Mouse (Mus musculus) heart, adult 9 months (tissue): ENCODE data around the gene Nfib.
A peak's percentile ranks its signal among the peaks of the same experiment; 100 is the strongest.

Source experiments
- DNase-seq, 2 experiments: peaks; one replicate each; pipeline ENCODE4 v3.0.0; 2022; ENCODE audit warnings: low spot score in 2 of 2

The Nfib gene

GRCm38 (mm10) chr4:82516211-82516795 lies 189.2 kb downstream of the Nfib start:
- no peak for DNase-seq

GRCm38 (mm10) chr4:82514921-82515320 lies 190.6 kb downstream of the Nfib start:
- no peak for DNase-seq

DNA sequence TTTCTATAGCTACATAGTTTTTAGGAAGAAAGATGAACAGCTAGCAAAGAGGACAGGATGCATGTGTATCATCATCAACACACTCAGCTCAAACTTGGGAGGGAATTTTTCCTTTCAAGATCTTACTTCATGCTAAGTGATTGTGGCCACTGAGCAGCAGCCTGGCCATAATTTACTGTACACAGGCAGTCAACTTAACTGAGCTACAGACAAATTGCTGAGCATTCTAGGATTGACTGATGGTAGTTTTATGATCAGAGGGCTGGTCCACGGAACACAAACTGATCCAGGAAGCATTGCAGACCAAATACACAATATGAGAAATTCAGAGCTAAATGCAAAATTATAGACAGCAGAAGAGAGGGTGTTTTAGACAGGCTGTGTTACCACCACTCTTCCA lies 191.2 kb downstream of the Nfib start:
- no peak for DNase-seq

- no peak for DNase-seq
Observed at GRCm38 (mm10) chr4:82513426-82513750, 192.2 kb downstream of the Nfib start.

- peak; percentile 97 to 98 for DNase-seq
Observed at GRCm38 (mm10) chr4:82512743-82513425, 192.7 kb downstream of the Nfib start.

DNA sequence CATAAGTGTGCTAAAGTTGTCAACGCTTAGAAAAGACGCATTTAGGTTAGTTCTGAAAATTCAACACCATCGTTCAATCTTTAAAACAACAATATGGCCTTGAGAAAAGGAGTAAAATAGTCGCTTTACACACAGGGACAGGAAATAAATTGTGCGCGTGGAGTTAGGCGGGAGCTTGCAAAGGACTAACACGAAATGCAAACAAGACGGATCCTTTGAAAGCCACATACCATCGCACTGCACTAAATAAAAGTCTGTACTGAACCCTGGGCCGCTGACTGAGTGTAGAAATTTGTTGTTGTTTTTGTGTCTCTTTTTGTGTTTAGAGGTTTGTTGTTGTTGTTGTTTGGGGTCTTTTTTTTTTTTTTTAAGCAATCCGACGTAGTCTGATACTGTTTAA lies 193.2 kb downstream of the Nfib start:
- DNase-seq: no peak

DNA sequence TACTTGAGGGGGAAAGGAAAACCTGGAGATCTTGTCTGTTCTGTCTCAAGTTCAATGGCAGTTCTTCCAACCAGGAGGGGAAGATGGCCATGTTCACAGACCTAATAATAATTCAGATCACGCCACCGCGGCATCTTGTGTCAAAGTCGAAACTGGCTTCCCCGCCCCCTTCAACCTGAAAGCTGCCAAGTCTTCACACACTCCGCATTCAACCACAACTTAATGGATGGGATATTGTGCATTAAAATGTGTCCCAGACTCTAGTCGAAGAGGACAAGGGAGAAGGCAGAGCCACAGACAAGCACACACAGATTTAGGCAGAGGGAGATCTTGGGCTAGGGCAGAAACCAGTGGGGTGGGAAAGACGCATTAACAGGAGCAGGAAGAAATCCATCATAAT lies 194.0 kb downstream of the Nfib start:
- DNase-seq: peak; percentile 65 to 78

DNA sequence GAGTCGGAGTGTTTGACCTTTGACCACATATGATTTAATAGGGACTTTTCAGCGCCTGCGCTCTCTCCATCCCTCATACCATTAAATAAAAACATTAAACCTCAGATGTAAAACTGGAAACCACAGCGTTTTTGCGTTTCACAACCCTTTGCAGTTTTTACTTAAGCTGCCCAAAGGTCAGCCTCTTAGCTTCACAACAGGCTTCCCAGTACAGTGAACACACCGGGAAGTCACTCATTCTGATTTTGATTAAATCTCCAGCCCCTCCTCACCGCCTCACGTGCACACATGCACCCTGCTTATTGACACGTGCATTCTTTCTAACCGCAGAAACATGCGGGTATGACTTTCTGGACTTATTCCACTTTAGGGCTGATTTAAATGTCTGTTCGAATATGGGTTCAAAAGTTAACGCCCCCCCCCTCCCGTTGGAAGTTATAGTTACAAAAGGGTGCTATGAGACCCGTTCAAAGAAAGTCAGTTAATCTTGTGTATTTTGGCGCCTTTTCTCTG lies 194.5 kb downstream of the Nfib start:
- DNase-seq: no peak

- DNase-seq: no peak
Observed at GRCm38 (mm10) chr4:82509771-82510170, 195.8 kb downstream of the Nfib start.

DNA sequence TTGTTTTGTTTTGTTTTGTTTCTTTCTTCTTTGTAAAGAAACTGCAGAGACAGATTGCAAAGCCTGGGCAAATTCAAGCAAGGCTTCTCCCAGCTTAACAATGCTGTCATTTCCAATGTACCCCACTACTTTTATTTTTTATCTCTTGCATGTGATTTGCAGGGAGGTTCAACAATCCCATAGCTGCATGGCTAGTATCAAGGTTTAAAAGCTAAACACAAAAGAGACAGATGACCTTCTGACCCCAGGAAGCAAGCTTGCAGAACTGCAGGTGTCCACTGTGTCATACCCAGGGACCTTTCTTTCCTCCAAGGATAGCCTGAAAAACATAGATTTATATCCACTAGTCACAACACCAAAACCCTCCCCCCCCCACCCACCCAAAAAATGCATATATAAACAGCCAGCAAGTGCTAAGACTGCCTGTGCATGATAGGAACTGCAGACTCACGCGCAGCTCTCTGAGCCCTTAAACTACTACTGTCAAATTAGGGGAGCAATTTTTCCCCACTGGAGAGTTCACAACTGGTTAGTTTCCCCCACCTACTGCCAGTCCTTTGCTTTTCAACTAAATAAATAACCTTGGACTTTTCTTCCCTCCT lies 196.3 kb downstream of the Nfib start:
- DNase-seq: no peak

- DNase-seq: no peak
Observed at GRCm38 (mm10) chr4:82508281-82508687, 197.3 kb downstream of the Nfib start.

DNA sequence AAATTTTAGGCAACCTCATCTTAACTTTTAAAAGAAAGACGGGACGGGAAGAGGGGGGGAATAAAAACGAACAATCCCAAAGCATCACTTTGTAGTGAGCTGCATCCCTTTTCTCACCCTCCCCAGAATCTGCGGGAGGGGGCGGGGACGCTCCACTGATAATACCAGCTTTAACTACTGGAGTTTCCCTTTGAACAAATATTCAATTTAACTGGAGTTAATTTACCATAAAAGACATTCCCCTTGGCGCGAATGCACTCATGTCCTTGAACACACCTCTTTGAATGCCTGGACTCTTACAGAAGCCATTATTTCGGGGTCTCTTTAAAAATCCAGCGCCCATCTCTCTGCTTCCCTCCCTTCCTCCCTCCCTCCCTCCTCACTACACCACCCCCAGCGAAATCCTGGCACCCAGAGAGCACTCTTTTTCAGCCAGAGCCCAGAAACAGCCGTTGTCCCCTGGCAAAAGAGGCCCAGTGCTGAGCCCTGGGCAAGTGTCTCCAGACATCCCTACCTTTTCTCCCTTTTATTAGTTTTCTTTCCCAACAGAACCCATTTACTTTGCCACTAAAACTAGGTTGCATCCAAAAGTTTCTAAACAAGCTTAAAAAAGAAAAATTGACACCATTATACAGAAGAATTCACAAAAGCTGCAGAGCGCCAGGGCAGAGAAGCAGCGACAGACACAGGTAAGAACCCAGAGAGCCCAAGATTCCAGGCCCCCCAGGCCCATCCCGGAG lies 197.8 kb downstream of the Nfib start:
- no peak for DNase-seq

DNA sequence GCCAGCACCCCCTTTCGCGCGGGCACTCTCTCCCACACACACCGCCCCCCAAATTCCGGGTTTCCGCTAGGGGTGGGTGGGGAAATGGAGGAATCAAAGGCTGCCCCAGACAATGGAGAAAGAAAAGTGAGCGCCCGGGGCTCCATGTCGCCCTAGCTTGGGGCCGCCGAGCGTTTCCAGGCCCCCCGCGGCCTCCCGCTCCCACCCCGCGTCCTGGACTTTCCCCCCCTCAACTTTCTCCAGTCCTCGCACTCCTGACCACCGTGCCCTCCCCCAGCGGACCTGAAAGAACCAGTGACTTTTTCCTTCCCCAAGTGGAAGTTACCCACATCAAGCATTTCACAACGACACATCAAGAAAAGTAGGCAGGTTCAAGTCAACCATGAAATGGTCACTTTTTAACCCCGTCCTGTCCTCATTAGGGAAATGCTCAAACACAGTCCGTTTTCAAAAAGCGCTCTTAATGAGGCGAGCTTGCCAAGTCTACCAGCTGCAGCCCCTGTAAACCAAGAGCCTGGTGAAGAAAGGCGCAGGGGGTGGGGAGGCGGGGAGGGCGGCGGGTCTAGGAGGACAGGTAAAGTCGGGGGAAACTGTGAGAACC lies 198.7 kb downstream of the Nfib start:
- peak; percentile 67 to 75 for DNase-seq

- DNase-seq: peak; percentile 92 to 93
Observed at GRCm38 (mm10) chr4:82506081-82506730, 199.3 kb downstream of the Nfib start.

DNA sequence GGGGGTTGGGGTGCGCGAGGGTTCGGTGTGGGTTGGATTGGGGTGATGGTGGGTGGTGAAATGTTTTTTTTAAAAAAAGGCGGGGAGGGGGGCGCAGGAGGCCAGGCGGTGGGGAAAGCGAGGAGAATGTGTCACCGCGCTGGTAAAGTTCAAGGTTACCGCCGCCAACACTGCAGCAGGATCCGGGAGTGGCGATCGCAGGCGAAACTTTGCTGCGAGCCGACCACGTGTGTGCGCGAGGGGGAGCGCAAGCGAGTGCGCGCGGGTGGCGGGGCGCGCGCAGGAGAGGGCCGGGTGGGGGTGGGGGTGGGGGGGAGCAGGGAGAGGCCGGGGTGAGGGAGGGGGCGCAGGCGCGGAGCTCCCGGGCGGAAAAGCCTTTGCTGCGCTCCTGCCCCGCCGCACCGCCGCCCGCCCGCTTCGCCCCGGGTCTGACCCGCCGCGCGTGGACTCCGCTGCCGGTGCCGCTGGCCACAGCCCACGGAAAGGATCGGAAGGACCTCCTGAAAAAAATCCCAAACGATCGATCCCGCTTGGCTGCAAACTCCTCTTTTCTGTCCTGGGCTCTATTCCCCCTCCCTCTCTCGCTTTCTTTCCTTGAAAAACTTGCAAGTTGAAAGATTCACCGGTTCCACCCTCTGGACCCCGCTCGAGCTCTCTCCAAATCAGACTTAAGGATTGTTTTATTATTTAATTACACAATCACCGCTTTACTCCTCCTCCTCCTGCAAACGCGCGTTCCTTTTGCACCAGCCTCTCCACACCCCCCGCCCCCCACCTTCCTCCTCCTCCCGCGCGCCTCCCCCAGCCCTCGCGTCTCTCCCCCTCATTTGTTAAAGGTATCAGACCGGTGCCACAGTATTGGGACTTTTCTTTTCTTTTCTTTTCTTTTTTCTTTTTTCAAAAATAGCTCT lies 200.2 kb downstream of the Nfib start:
- peak; percentile 84 to 86 for DNase-seq

GRCm38 (mm10) chr4:82504284-82505120 lies 201.0 kb downstream of the Nfib start:
- DNase-seq: no peak

DNA sequence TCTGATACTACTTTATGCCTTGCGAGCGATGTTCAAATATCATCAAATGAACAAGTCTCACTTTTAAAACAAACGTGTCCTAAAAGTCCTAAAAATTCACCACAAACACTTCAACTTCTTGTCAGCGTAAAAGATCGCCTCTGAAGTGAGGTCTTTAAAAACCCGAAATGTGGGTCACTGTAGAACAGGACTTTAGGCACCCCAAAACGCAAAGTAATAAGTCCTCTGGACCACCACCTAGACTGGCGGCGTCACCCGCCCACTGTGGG lies 201.6 kb downstream of the Nfib start:
- no peak for DNase-seq

- no peak for DNase-seq
Observed at GRCm38 (mm10) chr4:82503274-82504014, 202.1 kb downstream of the Nfib start.

DNA sequence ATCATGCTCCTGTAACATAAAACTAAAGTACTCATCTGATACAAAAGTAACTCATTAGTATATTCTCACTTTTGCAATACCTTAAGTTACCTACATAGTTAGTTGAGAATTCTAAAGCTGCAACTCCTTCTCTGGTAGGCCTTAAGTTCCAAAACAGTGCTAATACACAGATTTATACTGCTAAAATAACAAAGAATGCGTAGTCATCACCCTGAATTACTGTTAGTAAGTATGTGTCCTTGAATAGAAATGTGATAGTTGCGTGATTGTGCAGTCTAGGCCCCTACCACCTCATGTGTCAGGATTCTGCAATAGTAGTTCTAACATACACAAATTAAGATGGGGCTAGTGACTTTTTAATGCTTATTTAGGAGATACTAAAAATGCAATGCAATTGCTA lies 202.9 kb downstream of the Nfib start:
- no peak for DNase-seq
